Mouse (Mus musculus) thymus, adult 2 months (tissue): ENCODE data around the gene A130010J15Rik. TPM values are rescaled to one million over a fixed set of nuclear protein-coding genes. Genes with fewer than 3 reads are reported as not detected.

ENCODE experiments used
- DNase-seq: peaks from one replicate; pipeline ENCODE4 v3.0.0; 2021
- H3K27ac ChIP-seq: fragments of 200-500 bp; 2 replicates; pipeline ENCODE4 v1.5.1; 2012; ENCODE audit warnings: low read length, control low read depth; ENCODE audit not compliant: control insufficient read depth, insufficient read depth
- H3K27me3 ChIP-seq: fragments of 200-500 bp; 2 replicates; pipeline ENCODE4 v1.6.1; 2012; ENCODE audit warnings: mild to moderate bottlenecking, low read length, moderate library complexity, mixed read lengths; ENCODE audit not compliant: control insufficient read depth, insufficient read depth
- H3K36me3 ChIP-seq: fragments of 200-500 bp; 2 replicates; pipeline ENCODE4 v1.6.1; 2012; ENCODE audit warnings: mild to moderate bottlenecking, low read length, moderate library complexity; ENCODE audit not compliant: control insufficient read depth, insufficient read depth
- H3K4me1 ChIP-seq: fragments of 200-500 bp; replicated peaks from 2 replicates; pipeline ENCODE4 v1.6.1; 2012; ENCODE audit warnings: low read length; ENCODE audit not compliant: control insufficient read depth, insufficient read depth
- H3K4me3 ChIP-seq: fragments of 200-500 bp; 2 replicates; pipeline ENCODE4 v1.5.1; 2012; ENCODE audit warnings: mild to moderate bottlenecking, low read length, control low read depth, moderate library complexity; ENCODE audit not compliant: control insufficient read depth, insufficient read depth
- CTCF ChIP-seq: fragments of 200-500 bp; IDR thresholded peaks from 2 replicates; pipeline ENCODE4 v1.5.1; 2012; ENCODE audit warnings: mild to moderate bottlenecking, control low read depth, low read length, moderate library complexity, borderline replicate concordance; ENCODE audit not compliant: control insufficient read depth, poor library complexity, insufficient read depth; ENCODE audit errors: extremely low read depth
- POLR2A ChIP-seq: fragments of 200-500 bp; IDR thresholded peaks from 2 replicates; pipeline ENCODE4 v1.6.1; 2012; ENCODE audit warnings: mild to moderate bottlenecking, low read length, control low read depth, moderate library complexity; ENCODE audit not compliant: control insufficient read depth, poor library complexity, insufficient read depth; ENCODE audit errors: extremely low read depth
- WGBS: fragments of 180-500 bp; shearing (Covaris S2); methylation state at CpG from one replicate; pipeline ENCODE4 v1.1.7; 2018; 5-methylcytosine and 5-hydroxymethylcytosine counted together
- polyA plus RNA-seq: library from polyadenylated mRNA; depleted of rRNA; stranded (reverse); fragments of >200 nt; gene quantifications from 2 replicates; pipeline ENCODE4 v1.2.3, GENCODE M21; 2012; rRNA removed

The A130010J15Rik gene
- polyA plus RNA-seq, 1 experiment = 7.2 TPM

DNA sequence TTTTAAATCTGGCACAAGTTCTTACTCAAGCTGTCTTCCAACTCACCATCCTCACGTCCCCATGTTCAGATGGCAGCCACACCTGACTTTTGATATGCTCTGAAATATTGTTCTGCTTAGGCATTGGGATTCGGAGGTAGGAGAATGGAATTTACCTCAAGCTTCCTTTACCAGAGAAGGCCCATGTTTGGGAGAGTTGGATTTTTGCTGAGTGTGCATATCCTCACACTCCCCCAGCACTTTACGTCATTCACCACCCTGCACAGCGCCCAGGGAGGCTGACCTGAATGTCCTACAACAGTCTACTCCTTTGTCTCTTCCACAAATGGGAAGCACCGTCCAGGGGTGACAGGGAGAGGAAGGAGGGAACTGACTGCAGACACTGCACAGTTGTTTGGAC, 52.6 kb downstream of the A130010J15Rik start:
- Histone ChIP-seq H3K4me1 (no peaks in the 10 kb centered on the region), H3K27me3 (no peaks in the 10 kb centered on the region), H3K36me3 (no peaks in the 10 kb centered on the region), H3K27ac (no peak overlapping the region), H3K4me3 (no peak overlapping the region)
- 85% methylated on average over 5 of the region's 5 CpGs for WGBS
- DNase-seq = no peak
- TF ChIP-seq POLR2A (no peak), CTCF (no peak)

DNA sequence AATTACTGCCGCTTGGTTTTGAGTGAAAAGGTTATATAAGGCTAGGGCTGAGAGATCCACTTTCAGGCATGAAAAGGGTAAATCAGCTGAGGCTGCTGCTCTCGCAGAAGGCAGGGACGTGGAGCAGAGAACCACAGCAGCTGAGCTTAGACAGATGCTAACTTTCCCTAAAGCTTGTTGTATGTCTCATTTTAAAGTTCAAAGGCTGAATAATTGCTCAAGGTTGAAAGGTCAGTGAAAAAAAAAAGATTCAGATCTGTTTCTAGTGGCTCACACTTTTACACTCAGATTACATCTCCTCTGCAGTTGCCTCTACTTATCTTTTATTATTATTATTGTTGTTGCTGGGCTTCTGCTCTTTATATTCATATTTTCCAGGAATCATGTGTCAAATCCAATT, 57.7 kb downstream of the A130010J15Rik start:
- Histone ChIP-seq H3K36me3 (peaks cover 3% of the 10 kb centered on the region; the same call in 1 of the 2 replicates), H3K27me3 (no peaks in the 10 kb centered on the region), H3K4me3 (no peak overlapping the region), H3K27ac (no peak overlapping the region), H3K4me1 (peaks cover 2% of the 10 kb centered on the region; the same call in 1 of the 2 replicates)
- no peak for DNase-seq
- 76% methylated on average over 3 of the region's 3 CpGs for WGBS
- no peak for TF ChIP-seq POLR2A
- TF ChIP-seq CTCF = no peak

DNA sequence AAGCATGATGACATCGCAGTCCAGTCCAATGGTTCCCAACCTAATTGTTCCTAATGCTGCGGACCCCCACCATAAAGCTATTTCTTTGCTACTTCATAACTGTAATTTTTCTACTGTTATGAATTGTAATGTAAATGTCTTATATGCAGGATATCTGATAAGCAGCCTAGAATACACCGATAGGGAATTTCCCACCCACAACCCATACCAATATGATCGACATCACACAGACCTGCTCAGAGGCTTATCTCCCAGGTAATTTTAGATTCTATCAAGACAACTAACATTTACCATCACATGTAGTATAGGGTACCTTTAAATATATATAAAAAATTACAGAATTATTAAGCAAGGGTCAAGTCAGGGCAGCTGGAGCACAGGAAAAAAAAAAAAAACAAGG, 58.3 kb downstream of the A130010J15Rik start:
- no peaks in the 10 kb centered on the region for H3K27me3 ChIP-seq
- peaks cover 3% of the 10 kb centered on the region; the same call in 1 of the 2 replicates for H3K36me3 ChIP-seq
- WGBS = 95% methylated on average over 4 of the region's 4 CpGs
- peaks cover 6% of the 10 kb centered on the region for H3K4me1 ChIP-seq
- TF ChIP-seq CTCF (no peak), POLR2A (no peak)
- no peak overlapping the region for H3K27ac ChIP-seq
- no peak for DNase-seq
- no peak overlapping the region for H3K4me3 ChIP-seq

DNA sequence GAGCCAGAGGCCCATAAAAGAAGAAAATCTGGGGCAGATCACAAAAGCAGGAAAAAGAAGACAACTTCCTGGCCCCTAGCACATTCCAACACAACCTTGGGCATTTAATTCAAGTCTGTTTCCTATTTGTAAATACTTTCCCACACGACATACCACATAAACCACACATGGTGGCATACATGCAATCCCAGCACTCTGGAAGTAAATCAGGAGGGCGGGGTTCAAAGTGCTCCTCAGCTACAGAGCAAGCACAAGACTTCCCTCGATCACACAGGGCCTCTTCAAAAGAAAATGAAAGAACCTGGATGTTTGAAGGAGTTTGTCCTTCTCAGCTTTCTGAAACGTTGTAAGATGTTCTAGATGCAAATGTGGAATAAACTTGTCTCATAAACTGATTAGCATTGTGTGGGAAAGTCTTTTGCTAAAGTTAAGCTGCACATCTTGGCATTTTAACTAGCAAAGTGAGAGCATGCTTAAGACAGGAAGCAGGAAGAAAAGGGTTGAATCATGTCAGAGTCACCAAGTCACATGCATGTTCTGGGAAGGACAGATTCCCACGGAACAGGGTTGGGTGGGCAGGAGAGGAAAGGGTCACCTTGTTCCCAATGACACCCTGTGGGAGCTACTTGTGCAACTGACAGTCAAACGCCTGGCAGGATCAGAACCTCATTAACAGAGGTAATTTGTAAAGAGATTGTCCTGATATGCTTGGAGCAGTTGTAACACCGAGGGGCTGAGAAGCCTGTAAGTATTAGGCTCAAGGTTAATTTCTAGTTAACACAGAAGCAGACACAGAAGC, 59.1 kb downstream of the A130010J15Rik start:
- no peaks in the 10 kb centered on the region for H3K27me3 ChIP-seq
- peaks cover 10% of the 10 kb centered on the region for H3K4me1 ChIP-seq
- H3K36me3 ChIP-seq = peaks cover 3% of the 10 kb centered on the region; the same call in 1 of the 2 replicates
- TF ChIP-seq POLR2A (no peak), CTCF (no peak)
- no peak overlapping the region for H3K4me3 ChIP-seq
- no peak for DNase-seq
- WGBS = 49% methylated on average over 7 of the region's 7 CpGs
- no peak overlapping the region for H3K27ac ChIP-seq

Other genes with a start within 250 kb of the A130010J15Rik start
- gene Syt14, start 132.3 kb upstream of the A130010J15Rik start, polyA plus RNA-seq = 0.78 and 0.97 TPM in 2 replicates
- 67.4 and 76.9 TPM in 2 replicates for gene Diexf, start 37.8 kb upstream of the A130010J15Rik start, polyA plus RNA-seq
- gene Irf6, start 14.9 kb upstream of the A130010J15Rik start, polyA plus RNA-seq = 18.6 and 26.5 TPM in 2 replicates
- 128 and 142 TPM in 2 replicates for gene Traf3ip3, start 33.7 kb downstream of the A130010J15Rik start, polyA plus RNA-seq
- gene Lamb3, start 39.7 kb downstream of the A130010J15Rik start, polyA plus RNA-seq = 27.2 and 27.8 TPM in 2 replicates
- gene Hsd11b1, start 96.0 kb downstream of the A130010J15Rik start, polyA plus RNA-seq = 43.1 and 59.6 TPM in 2 replicates
- gene G0s2, start 105.2 kb downstream of the A130010J15Rik start, polyA plus RNA-seq = 51.0 and 61.6 TPM in 2 replicates
- 2.9 and 3.4 TPM in 2 replicates for gene Camk1g, start 202.3 kb downstream of the A130010J15Rik start, polyA plus RNA-seq